ENCODE assay signal across 8 mouse cellular contexts in the genomic region with DNA sequence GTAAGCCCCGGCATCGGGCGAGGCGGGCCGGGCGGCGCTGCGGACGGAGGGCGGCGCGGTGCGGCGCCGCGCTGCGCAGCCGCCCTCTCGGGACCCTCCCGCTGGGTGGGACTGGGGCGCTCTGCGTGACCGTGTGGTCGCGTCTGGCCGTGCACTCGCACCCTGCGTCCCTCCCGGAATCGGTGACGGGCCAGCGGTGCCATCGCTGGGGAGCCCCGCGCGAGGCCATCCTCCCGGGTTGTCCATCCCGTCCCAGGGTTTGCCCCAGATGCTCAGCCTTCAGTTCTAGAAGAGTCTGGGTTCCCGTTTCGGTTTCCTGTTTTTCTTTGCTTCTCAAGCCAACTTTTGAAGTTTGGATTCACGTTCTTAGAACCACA. TPM values are rescaled to one million over a fixed set of nuclear protein-coding genes. Genes with fewer than 3 reads are reported as not detected.
DNase-seq lines count a peak whose midpoint lies in the region; ATAC-seq and TF ChIP-seq lines count a peak whose summit lies in the region.

No protein-coding gene starts in this region.

- peaks cover 14% of the 10 kb centered on the region for H3K4me1 ChIP-seq in embryonic facial prominence, embryonic 15.5 days
- peaks cover 3% of the 10 kb centered on the region for H3K4me1 ChIP-seq in intestine, postnatal 0 days (replicated peaks; ENCODE audit: control insufficient read depth, insufficient read depth, low read length)
- peaks cover 23% of the 10 kb centered on the region for H3K4me1 ChIP-seq in midbrain, embryonic 13.5 days (replicated peaks)

- under 1% methylated on average over 22 of the region's 41 CpGs for WGBS in embryonic facial prominence, embryonic 15.5 days
- WGBS in intestine, postnatal 0 days: under 1% methylated on average over 41 of the region's 41 CpGs
- under 1% methylated on average over 37 of the region's 41 CpGs for WGBS in midbrain, embryonic 13.5 days

- no peaks in the 10 kb centered on the region for H3K9me3 ChIP-seq in embryonic facial prominence, embryonic 15.5 days (replicated peaks)
- H3K9me3 ChIP-seq in intestine, postnatal 0 days (ENCODE audit: control insufficient read depth): no peaks in the 10 kb centered on the region
- no peaks in the 10 kb centered on the region for H3K9me3 ChIP-seq in midbrain, embryonic 13.5 days

- peak overlapping the region; percentile 90 for H3K9ac ChIP-seq in embryonic facial prominence, embryonic 15.5 days
- H3K9ac ChIP-seq in intestine, postnatal 0 days (ENCODE audit: low read depth, low read length): peak overlapping the region; percentile 74
- peak overlapping the region; percentile 91 for H3K9ac ChIP-seq in midbrain, embryonic 13.5 days (replicated peaks)

- peak overlapping the region; percentile 87 for H3K27ac ChIP-seq in embryonic facial prominence, embryonic 15.5 days (replicated peaks)
- H3K27ac ChIP-seq in intestine, postnatal 0 days (ENCODE audit: low read depth, low read length): peak overlapping the region; percentile 92
- peak overlapping the region; percentile 92 for H3K27ac ChIP-seq in midbrain, embryonic 13.5 days

- TF ChIP-seq CTCF in intestine, postnatal 0 days (IDR thresholded peaks at IDR 0.05; ENCODE audit: low read depth): peak; percentile 30

- peak overlapping the region; percentile 86 for H3K4me3 ChIP-seq in embryonic facial prominence, embryonic 15.5 days (replicated peaks)
- H3K4me3 ChIP-seq in intestine, postnatal 0 days (ENCODE audit: low read depth, low read length): peak overlapping the region; percentile 89
- H3K4me3 ChIP-seq in midbrain, embryonic 13.5 days (replicated peaks): peak overlapping the region; percentile 85

- H3K27me3 ChIP-seq in embryonic facial prominence, embryonic 15.5 days: no peaks in the 10 kb centered on the region
- no peaks in the 10 kb centered on the region for H3K27me3 ChIP-seq in intestine, postnatal 0 days (replicated peaks; ENCODE audit: control insufficient read depth, insufficient read depth, low read length)
- H3K27me3 ChIP-seq in midbrain, embryonic 13.5 days: no peaks in the 10 kb centered on the region; the same call in 1 of the 2 replicates

- peak; percentile 8 for DNase-seq in layer of hippocampus, adult 9-10 months (ENCODE audit: low spot score)
- no peak for DNase-seq in layer of hippocampus, adult 8-10 months (ENCODE audit: low spot score in 2 of 2)
- peak; percentile 61 for DNase-seq in NIH3T3 (ENCODE audit: low read depth)
- DNase-seq in cerebellum, adult 9-10 months: no peak
- DNase-seq in spleen, postnatal 14 days (ENCODE audit: low spot score in 2 of 2): no peak

- ATAC-seq in embryonic facial prominence, embryonic 15.5 days (ENCODE audit: insufficient number of reproducible peaks, low FRiP score, low TSS enrichment, low read depth): peak; percentile 93
- ATAC-seq in intestine, postnatal 0 days: peak; percentile 76
- ATAC-seq in midbrain, embryonic 13.5 days: peak; percentile 94; the same call in 1 of the 2 replicates

- H3K36me3 ChIP-seq in embryonic facial prominence, embryonic 15.5 days: peaks cover 12% of the 10 kb centered on the region
- no peaks in the 10 kb centered on the region; the same call in 1 of the 2 replicates for H3K36me3 ChIP-seq in intestine, postnatal 0 days (ENCODE audit: control insufficient read depth, insufficient read depth)
- no peaks in the 10 kb centered on the region for H3K36me3 ChIP-seq in midbrain, embryonic 13.5 days

- peak overlapping the region; percentile 61 for H3K4me2 ChIP-seq in embryonic facial prominence, embryonic 15.5 days (replicated peaks)
- peak overlapping the region; percentile 74 for H3K4me2 ChIP-seq in intestine, postnatal 0 days (replicated peaks; ENCODE audit: low read depth)
- H3K4me2 ChIP-seq in midbrain, embryonic 13.5 days (replicated peaks): peak overlapping the region; percentile 59

RNA-seq across cellular contexts. Expression of a gene that starts 0.5 kb away (rescaled TPM):
- total RNA-seq in layer of hippocampus, adult 8-10 months (2022): 10 to 100 TPM; 27.4 to 35.4 (median 31.0) TPM
- polyA plus RNA-seq in embryonic facial prominence, embryonic 15.5 days (2015; fragmentation: Nextera tagmentation; extraction: Ambion mirVana): 40.5 and 42.4 TPM in 2 replicates
- 32.3 and 38.6 TPM in 2 replicates for polyA plus RNA-seq in intestine, postnatal 0 days (2015; fragmentation: Nextera tagmentation; extraction: Ambion mirVana)
- 33.3 and 37.5 TPM in 2 replicates for polyA plus RNA-seq in midbrain, embryonic 13.5 days (2015; fragmentation: Nextera tagmentation; extraction: Ambion mirVana)

RNA-seq across cellular contexts. Expression of a gene that starts 10.2 kb away (rescaled TPM):
- total RNA-seq in layer of hippocampus, adult 8-10 months (2022): 1 to 10 TPM; 2.5 to 5.5 (median 4.1) TPM
- polyA plus RNA-seq in embryonic facial prominence, embryonic 15.5 days (2015; fragmentation: Nextera tagmentation; extraction: Ambion mirVana): 6.0 and 7.3 TPM in 2 replicates
- polyA plus RNA-seq in intestine, postnatal 0 days (2015; fragmentation: Nextera tagmentation; extraction: Ambion mirVana): 0.59 and 0.60 TPM in 2 replicates
- 15.3 and 15.9 TPM in 2 replicates for polyA plus RNA-seq in midbrain, embryonic 13.5 days (2015; fragmentation: Nextera tagmentation; extraction: Ambion mirVana)

Comparison
In these comparisons a context has a peak if more than half of its experiments do, and no peak if none do; other contexts are left out.
1. DNase-seq: peak in layer of hippocampus, adult 9-10 months (single experiment) and NIH3T3 (single experiment); none in layer of hippocampus, adult 8-10 months (0 of 2), cerebellum, adult 9-10 months (single experiment) and spleen, postnatal 14 days (0 of 2).
2. Peak in every context shown above with its lines, with median percentiles within 50 percentile points of each other: ATAC-seq, H3K27ac ChIP-seq, H3K4me2 ChIP-seq, H3K4me3 ChIP-seq and H3K9ac ChIP-seq.